Mouse (Mus musculus) layer of hippocampus, postnatal 14 days (tissue): ENCODE measurements around the gene Zcchc8. TPM values are rescaled to one million over a fixed set of nuclear protein-coding genes. Genes with fewer than 3 reads are reported as not detected.
A peak's percentile ranks its signal among the peaks of the same experiment; 100 is the strongest.
"Not testable (repeated sequence)": the region's sequence is repeated elsewhere in the genome, so short reads cannot be mapped to it uniquely, and the experiment has no call there.

Experiments
- DNase-seq, 2 experiments: peaks; one replicate each; pipeline ENCODE4 v3.0.0; 2021 to 2022; ENCODE audit warnings: low spot score in 2 of 2, mixed read lengths in 1 of 2
- long read RNA-seq, 2 experiments: library from polyadenylated mRNA; stranded (forward); transcript quantifications; one replicate each; pipeline ENCODE4 v2.0.0; 2021
- total RNA-seq, 2 experiments: library from RNA; stranded (reverse); gene quantifications; 2 replicates each; pipeline ENCODE4 v1.2.3; 2021

Zcchc8 gene
- total RNA-seq, result 10 to 100 TPM; 44.3 to 50.0 TPM
- long read RNA-seq, experiment 1, full-length matches to known transcripts, result 5 of 6 reads
- long read RNA-seq, experiment 1, partial matches to known transcripts, result 1 of 6 reads
- long read RNA-seq, experiment 1, other reads (novel, unspliced or antisense), result 0 of 6 reads
- long read RNA-seq, experiment 2, full-length matches to known transcripts, result 14 of 21 reads
- long read RNA-seq, experiment 2, partial matches to known transcripts, result 1 of 21 reads
- long read RNA-seq, experiment 2, other reads (novel, unspliced or antisense), result 6 of 21 reads

GRCm38 (mm10) chr5:123720328-123721311 is at the start of gene Zcchc8:
Zcchc8 (minus strand) TSS chr5:123721100.
- peak; percentile 94 to 98 for DNase-seq

- not testable (repeated sequence) for DNase-seq
Observed at GRCm38 (mm10) chr5:123766455-123766854, 45.6 kb upstream of the Zcchc8 start.

- DNase-seq, result no peak
Observed at GRCm38 (mm10) chr5:123765506-123765905, 44.6 kb upstream of the Zcchc8 start.

DNA sequence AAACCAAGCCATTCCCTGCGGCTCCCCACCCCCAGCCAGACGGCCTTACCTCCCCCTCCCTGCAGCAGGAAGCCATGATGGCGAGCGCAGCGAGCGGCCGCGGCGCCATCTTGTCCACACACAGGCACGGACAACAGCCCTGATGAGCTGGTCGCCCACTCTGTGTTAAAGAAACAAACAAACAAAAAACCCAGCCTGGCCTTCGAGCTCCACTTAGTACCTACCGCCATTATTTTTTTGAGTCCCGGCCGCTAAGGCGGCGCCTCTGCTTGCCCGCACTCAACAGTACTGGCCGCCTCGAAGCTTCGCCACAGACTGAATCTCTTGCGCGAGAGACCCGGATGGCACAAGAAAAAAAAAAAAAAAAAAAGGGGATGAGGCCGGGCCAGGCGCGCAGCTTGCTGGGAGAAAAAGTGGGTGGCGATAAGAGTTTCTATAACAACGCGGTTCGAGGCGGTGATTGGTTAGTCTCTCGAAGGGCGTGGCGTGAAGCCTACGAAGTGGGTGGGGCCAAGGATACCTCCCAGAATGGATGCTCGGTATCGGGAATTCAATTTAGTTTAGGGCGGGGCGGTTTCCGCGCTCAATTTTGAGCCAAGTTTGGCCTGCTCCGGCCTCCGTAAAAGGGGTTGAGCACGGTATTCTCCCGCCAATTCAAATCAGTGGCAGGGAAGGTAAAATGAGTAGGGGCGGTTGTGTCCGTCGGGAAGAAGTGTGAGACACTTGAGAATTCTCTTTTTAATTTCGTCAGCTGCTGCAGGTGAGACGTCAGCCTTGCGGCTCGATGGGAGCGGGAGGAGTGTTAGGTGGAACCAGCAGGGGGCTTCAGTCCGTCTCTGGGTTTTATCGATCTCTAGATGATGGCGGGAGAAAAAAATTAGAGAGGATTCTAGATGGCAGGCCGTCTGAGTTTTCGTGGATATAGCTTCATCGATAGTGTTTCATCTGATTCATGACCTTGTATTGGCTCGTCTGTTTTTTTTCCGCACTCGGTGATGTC is 28.5 kb upstream of the Zcchc8 start, which contains the start of the genes Rsrc2 and Kntc1:
Rsrc2 (minus strand) TSS at position 350 of the 1,000 bp plus-strand sequence.
Kntc1 (plus strand) TSS at position 652 of the 1,000 bp plus-strand sequence.
- peak; percentile 98 to 100 for DNase-seq

GRCm38 (mm10) chr5:123748339-123749064 is 27.6 kb upstream of the Zcchc8 start:
- DNase-seq, result no peak

DNA sequence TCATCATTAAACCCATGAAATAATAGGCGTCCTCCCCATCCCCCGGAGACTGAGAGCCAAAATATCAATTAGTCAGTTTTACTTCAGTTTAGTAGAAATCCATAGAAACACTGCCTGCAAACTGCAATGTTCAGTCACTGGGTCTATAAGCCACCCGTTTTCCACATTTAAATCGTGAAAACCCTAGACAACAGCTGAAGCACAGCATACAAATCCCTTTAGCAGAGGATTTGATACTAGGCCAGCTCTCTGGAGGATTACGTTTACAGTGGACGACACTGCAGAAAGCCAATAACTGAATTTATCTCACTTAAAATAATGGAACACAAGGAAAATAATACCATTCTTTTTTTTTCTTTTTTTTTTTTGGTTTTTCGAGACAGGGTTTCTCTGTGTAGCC is 26.7 kb upstream of the Zcchc8 start:
- no peak for DNase-seq

DNA sequence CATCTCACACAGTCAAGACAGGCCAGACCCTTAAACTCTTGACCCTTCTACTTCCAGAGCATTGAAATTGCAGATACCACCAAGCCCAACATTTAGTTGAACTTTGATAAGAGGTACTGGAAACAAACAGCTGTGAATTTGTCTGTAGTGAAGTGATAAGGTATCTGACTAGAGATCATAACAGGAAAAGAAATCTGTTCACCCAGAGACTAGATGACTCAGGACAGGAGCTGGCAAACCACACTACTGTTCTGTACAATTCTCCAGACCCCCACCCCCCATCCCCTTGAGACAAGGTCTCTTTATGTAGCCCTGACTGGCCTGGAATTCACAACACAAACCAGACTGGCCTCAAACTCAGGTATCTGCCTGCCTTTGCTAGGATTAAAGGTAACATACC is 25.4 kb upstream of the Zcchc8 start:
- no peak for DNase-seq

- DNase-seq, result no peak
Observed at GRCm38 (mm10) chr5:123744358-123744757, 23.5 kb upstream of the Zcchc8 start.

- DNase-seq, result no peak
Observed at GRCm38 (mm10) chr5:123730981-123731380, 10.1 kb upstream of the Zcchc8 start.

DNA sequence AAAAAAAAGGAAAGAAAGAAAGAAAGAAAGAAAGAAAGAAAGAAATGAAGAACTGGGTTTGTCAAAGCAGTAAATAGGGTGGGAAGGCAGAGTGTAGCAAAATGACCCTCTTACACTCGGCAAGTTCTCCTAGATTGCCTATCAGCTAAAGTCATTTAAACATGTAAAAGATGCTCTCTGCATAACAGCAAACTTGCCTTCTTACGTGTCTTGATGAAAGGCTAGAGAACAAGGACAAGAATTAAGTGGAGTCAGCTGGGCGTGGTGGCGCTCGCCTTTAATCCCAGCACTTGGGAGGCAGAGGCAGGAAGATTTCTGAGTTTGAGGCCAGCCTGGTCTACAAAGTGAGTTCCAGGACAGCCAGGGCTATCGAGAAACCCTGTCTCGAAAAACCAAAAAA is 2.9 kb upstream of the Zcchc8 start:
- DNase-seq, result not testable (repeated sequence)

DNA sequence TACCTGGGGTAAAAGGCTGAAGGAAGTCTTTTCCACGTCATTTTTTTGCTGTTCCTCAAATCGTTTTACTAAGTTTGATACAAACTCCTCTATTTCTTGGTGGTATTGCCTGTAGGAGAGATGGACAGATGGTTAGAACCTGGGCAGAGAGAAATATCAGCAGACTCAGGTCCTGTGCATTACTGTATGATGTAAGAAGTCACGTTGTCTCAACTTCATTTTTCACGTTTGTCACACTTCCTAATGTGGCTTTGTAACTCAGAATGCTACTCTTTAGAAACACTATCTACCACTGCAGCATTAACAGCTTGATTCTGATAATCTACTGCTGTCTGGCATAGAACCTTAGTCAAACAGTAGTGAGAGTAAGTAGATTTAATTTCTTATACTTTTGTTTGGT is 6.3 kb downstream of the Zcchc8 start:
- no peak for DNase-seq

- DNase-seq, result no peak
Observed at GRCm38 (mm10) chr5:123713782-123714181, 7.1 kb downstream of the Zcchc8 start.

- no peak for DNase-seq
Observed at GRCm38 (mm10) chr5:123709571-123709970, 11.3 kb downstream of the Zcchc8 start.

DNA sequence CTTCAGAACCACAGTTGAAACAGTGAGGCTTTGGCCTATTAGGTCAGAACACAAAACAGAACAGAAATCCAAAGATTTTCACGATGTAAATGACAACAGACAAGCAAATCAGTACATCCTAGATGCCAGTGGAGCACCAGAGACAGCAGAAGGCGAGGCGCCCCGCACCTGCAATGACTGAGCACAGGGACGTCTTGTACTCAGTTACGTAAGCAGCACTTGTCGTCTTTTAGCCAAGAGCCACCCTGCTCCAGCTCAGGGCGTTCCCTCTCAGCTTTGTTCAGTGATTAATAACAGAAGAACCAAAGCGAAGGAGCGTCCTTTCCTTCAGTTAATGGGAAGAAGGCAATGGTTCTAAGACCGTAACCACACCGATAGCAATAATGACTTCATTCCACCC is 12.3 kb downstream of the Zcchc8 start:
- peak in 1 of 2 experiments; percentile 27 for DNase-seq

DNA sequence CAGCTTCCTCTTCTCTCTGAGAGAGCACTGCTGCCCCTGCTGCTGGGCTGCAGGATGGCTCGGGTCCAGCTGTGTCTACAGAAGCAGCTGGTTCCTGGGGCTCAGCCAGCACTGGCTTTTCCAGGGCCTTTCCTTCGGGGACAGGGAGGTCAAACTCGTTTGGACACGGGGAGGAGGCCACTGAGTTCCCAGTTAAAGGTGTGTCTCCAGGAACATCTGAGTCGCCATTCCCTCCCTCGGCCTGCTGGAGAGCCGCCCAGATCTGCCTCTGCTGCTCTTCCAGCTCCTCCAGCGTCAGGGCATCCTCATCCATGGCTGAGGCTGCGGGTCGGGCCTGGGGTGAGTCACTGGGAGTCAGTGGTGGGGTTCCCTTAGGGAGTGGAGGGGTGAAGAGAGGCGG is 20.3 kb downstream of the Zcchc8 start:
- peak; percentile 26 to 47 for DNase-seq

DNA sequence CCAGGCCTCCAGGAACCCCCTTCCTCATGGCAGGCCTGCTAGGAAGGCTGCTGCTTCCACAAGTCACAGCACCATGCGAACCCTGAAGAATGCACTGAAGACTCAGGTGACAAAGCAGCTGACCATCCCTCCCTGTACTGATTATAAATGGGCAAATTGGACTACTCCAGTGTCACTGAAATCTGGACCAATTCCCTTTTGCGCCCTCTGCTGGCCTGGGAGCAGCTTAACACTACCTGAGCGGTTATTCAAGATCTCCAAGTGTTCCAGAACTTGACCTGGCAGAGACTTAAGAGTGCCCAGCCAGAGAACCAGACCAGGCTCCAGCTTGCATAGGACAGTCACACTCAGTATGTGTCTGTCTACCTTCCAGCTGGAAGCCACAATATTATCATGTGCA is 21.7 kb downstream of the Zcchc8 start:
- peak; percentile 42 to 77 for DNase-seq

DNA sequence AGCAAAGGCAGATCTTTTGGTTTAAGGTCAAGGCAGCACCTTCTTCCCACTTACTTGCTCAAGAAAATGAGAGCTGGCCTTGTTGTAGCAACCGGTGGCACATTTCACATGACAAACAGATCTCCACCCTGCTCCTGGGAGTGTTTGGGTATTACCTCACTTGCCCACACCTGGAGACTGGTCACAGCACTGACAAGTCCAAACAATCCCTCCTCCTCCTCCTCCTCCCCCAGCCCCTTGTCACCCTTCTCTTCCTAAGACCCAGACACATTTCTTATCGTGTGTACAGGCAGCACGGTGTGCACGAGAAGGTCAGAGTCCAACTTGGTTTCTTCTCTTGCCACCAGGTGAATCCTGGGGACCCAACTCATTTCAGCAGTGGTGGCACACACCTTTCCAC is 23.9 kb downstream of the Zcchc8 start:
- DNase-seq, result no peak

DNA sequence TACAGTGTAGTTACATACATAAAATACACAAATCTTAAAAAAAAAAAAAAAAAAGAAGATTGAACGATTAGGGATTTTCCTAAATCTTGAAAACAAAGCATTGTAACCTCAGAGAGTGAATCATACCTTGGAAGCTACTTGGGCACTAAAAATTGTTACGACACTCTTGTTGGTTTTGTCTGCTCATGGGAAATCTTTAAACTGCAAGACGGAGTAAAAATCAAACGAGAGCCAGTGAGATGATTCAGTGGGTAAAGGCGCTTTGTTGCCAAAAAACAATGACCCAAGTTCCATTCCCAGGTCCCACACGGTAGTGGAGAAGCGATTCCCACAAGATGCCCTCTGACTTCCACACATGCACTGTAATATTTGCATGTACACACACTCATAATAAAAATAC is 24.7 kb downstream of the Zcchc8 start:
- no peak for DNase-seq

GRCm38 (mm10) chr5:123694468-123694867 is 26.4 kb downstream of the Zcchc8 start:
- no peak for DNase-seq
